Mouse (Mus musculus): ENCODE measurements around the gene Adamts20. TPM values are rescaled to one million over a fixed set of nuclear protein-coding genes. Genes with fewer than 3 reads are reported as not detected.

The Adamts20 gene
- polyA plus RNA-seq, 1 experiment from 2014 or later = 1.1 TPM

GRCm38 (mm10) chr15:94419167-94419566 lies 46.1 kb downstream of the Adamts20 start:
- no peak overlapping the region for H3K9ac ChIP-seq (ENCODE audit: low read length)
- no peak overlapping the region for H3K27ac ChIP-seq (replicated peaks in 1 of 2; ENCODE audit: control insufficient read depth in 1 of 2, insufficient read depth in 1 of 2, low read depth in 2 of 2, low read length in 2 of 2)
- no peak overlapping the region for H3K4me2 ChIP-seq (ENCODE audit: low read length)
- no peaks in the 10 kb centered on the region for H3K36me3 ChIP-seq (ENCODE audit: control insufficient read depth, insufficient read depth, low read length)
- H3K4me1 ChIP-seq (ENCODE audit: control insufficient read depth in 2 of 2, insufficient read depth in 2 of 2, low read length in 2 of 2) = no peaks in the 10 kb centered on the region
- H3K4me3 ChIP-seq (ENCODE audit: control insufficient read depth in 1 of 2, insufficient read depth in 1 of 2, low read depth in 1 of 2, low read length in 2 of 2) = no peak overlapping the region
- H3K9me3 ChIP-seq (ENCODE audit: control insufficient read depth, low read length) = no peaks in the 10 kb centered on the region
- ATAC-seq (ENCODE audit: insufficient number of reproducible peaks, insufficient read depth, low FRiP score, low read depth) = no peak
- H3K27me3 ChIP-seq (ENCODE audit: control insufficient read depth, insufficient read depth, low read length) = no peaks in the 10 kb centered on the region
- 80% methylated on average over 9 of the region's 9 CpGs for WGBS

- WGBS = 78% methylated on average over 5 of the region's 5 CpGs
- Histone ChIP-seq H3K36me3 (ENCODE audit: control insufficient read depth, insufficient read depth, low read length) (no peaks in the 10 kb centered on the region), H3K9ac (ENCODE audit: low read length) (no peak overlapping the region), H3K27me3 (ENCODE audit: control insufficient read depth, insufficient read depth, low read length) (no peaks in the 10 kb centered on the region), H3K4me1 (ENCODE audit: control insufficient read depth in 2 of 2, insufficient read depth in 2 of 2, low read length in 2 of 2) (no peaks in the 10 kb centered on the region), H3K27ac (replicated peaks in 1 of 2; ENCODE audit: control insufficient read depth in 1 of 2, insufficient read depth in 1 of 2, low read depth in 2 of 2, low read length in 2 of 2) (no peak overlapping the region), H3K9me3 (ENCODE audit: control insufficient read depth, low read length) (no peaks in the 10 kb centered on the region), H3K4me2 (ENCODE audit: low read length) (no peak overlapping the region), H3K4me3 (ENCODE audit: control insufficient read depth in 1 of 2, insufficient read depth in 1 of 2, low read depth in 1 of 2, low read length in 2 of 2) (no peak overlapping the region)
- no peak for ATAC-seq (ENCODE audit: insufficient number of reproducible peaks, insufficient read depth, low FRiP score, low read depth)
These were observed 46.8 kb downstream of the Adamts20 start for GRCm38 (mm10) chr15:94418427-94418826.

DNA sequence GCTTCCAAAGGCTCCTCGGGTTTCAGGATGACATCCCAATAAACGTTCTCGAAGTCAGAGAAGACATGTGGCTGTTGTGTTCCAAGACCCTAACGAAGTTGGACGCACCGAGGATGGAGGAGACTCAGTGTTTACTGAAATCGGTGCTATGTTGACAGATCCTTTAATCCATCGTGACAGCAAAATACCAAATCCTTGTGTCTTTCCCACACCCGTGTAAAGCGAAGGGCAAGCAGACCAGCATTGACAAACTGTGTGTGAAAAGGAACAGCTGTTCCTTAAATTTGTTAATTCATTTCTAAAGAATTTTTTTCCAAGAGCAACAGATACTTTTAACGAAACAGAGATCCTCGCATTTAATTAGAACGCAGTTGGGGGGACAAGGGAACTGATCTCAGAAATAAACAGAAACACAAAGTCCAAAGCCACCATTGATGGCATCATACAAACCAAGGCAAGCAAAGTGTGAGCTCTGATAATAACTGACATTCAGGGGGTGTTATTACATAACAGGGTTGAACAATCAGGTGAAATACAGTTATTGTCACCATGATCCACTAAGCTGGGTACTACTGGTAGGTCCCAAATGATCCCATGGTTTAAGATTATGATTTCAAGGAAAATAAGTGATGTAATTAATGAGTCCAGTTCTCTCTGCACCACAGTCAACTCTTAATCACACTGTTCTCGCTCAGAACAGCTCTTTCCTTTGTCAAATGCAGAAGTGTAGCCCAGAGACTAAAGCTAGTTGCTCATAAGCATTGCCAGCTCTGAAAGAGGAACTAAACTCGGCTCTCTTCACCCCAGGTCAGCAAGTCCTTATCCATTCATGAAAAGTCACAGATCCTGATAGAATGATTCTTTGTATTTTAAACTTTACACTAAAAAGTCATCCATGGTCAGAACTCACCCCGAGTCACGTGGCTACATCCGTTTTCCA lies 47.7 kb downstream of the Adamts20 start:
- ATAC-seq (ENCODE audit: insufficient number of reproducible peaks, insufficient read depth, low FRiP score, low read depth) = no peak
- H3K4me2 ChIP-seq (ENCODE audit: low read length) = no peak overlapping the region
- no peaks in the 10 kb centered on the region for H3K36me3 ChIP-seq (ENCODE audit: control insufficient read depth, insufficient read depth, low read length)
- no peak overlapping the region for H3K27ac ChIP-seq (replicated peaks in 1 of 2; ENCODE audit: control insufficient read depth in 1 of 2, insufficient read depth in 1 of 2, low read depth in 2 of 2, low read length in 2 of 2)
- no peak overlapping the region for H3K9ac ChIP-seq (ENCODE audit: low read length)
- no peak overlapping the region for H3K4me3 ChIP-seq (ENCODE audit: control insufficient read depth in 1 of 2, insufficient read depth in 1 of 2, low read depth in 1 of 2, low read length in 2 of 2)
- no peaks in the 10 kb centered on the region for H3K27me3 ChIP-seq (ENCODE audit: control insufficient read depth, insufficient read depth, low read length)
- WGBS = 73% methylated on average over 18 of the region's 18 CpGs
- no peaks in the 10 kb centered on the region for H3K9me3 ChIP-seq (ENCODE audit: control insufficient read depth, low read length)
- no peaks in the 10 kb centered on the region for H3K4me1 ChIP-seq (ENCODE audit: control insufficient read depth in 2 of 2, insufficient read depth in 2 of 2, low read length in 2 of 2)

DNA sequence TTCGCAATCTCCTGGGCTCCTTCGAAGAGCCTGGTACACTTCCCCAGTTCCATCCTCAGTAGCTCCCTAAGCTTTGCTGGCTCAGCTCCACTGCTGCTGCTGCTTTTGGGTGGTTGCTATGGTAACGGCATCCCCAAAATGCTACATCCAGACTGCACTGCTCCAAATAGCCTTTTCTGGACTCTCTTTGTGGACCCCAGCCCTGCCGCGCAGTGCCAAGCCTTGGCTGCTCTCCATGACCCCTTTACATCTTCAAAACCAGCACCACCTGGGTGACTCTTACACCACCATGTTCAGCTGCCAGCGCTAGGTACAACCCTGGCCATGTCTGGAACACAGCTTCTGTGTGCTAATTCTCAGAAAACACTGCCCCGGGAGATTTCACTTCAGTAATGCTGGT lies 55.4 kb downstream of the Adamts20 start:
- Histone ChIP-seq H3K4me3 (ENCODE audit: control insufficient read depth in 1 of 2, insufficient read depth in 1 of 2, low read depth in 1 of 2, low read length in 2 of 2) (no peak overlapping the region), H3K36me3 (ENCODE audit: control insufficient read depth, insufficient read depth, low read length) (no peaks in the 10 kb centered on the region), H3K9me3 (ENCODE audit: control insufficient read depth, low read length) (no peaks in the 10 kb centered on the region), H3K27ac (replicated peaks in 1 of 2; ENCODE audit: control insufficient read depth in 1 of 2, insufficient read depth in 1 of 2, low read depth in 2 of 2, low read length in 2 of 2) (no peak overlapping the region), H3K9ac (ENCODE audit: low read length) (no peak overlapping the region), H3K4me1 (ENCODE audit: control insufficient read depth in 2 of 2, insufficient read depth in 2 of 2, low read length in 2 of 2) (no peaks in the 10 kb centered on the region), H3K27me3 (ENCODE audit: control insufficient read depth, insufficient read depth, low read length) (peaks cover 20% of the 10 kb centered on the region), H3K4me2 (ENCODE audit: low read length) (no peak overlapping the region)
- ATAC-seq (ENCODE audit: insufficient number of reproducible peaks, insufficient read depth, low FRiP score, low read depth) = no peak
- WGBS = 85% methylated on average over 7 of the region's 7 CpGs

- Histone ChIP-seq H3K9ac (ENCODE audit: low read length) (no peak overlapping the region), H3K4me2 (ENCODE audit: low read length) (no peak overlapping the region), H3K36me3 (ENCODE audit: control insufficient read depth, insufficient read depth, low read length) (no peaks in the 10 kb centered on the region), H3K27me3 (ENCODE audit: control insufficient read depth, insufficient read depth, low read length) (peaks cover 43% of the 10 kb centered on the region), H3K9me3 (ENCODE audit: control insufficient read depth, low read length) (no peaks in the 10 kb centered on the region), H3K27ac (replicated peaks in 1 of 2; ENCODE audit: control insufficient read depth in 1 of 2, insufficient read depth in 1 of 2, low read depth in 2 of 2, low read length in 2 of 2) (no peak overlapping the region), H3K4me1 (ENCODE audit: control insufficient read depth in 2 of 2, insufficient read depth in 2 of 2, low read length in 2 of 2) (peaks cover 7 to 9% of the 10 kb centered on the region in 2 experiments; a peak in 3 of 4 replicates), H3K4me3 (ENCODE audit: control insufficient read depth in 1 of 2, insufficient read depth in 1 of 2, low read depth in 1 of 2, low read length in 2 of 2) (no peak overlapping the region)
- WGBS = 40% methylated on average over 2 of the region's 2 CpGs
- no peak for ATAC-seq (ENCODE audit: insufficient number of reproducible peaks, insufficient read depth, low FRiP score, low read depth)
These were observed 58.9 kb downstream of the Adamts20 start for GRCm38 (mm10) chr15:94406364-94406763.

GRCm38 (mm10) chr15:94404071-94404545 lies 61.1 kb downstream of the Adamts20 start:
- H3K27me3 ChIP-seq (ENCODE audit: control insufficient read depth, insufficient read depth, low read length) = peaks cover 43% of the 10 kb centered on the region
- H3K4me1 ChIP-seq (ENCODE audit: control insufficient read depth in 2 of 2, insufficient read depth in 2 of 2, low read length in 2 of 2) = peaks cover 7 to 9% of the 10 kb centered on the region in 2 experiments; a peak in 3 of 4 replicates
- H3K9ac ChIP-seq (ENCODE audit: low read length) = peak overlapping the region; percentile 74
- H3K36me3 ChIP-seq (ENCODE audit: control insufficient read depth, insufficient read depth, low read length) = no peaks in the 10 kb centered on the region
- peak overlapping the region; percentile 99 for H3K4me2 ChIP-seq (ENCODE audit: low read length)
- peak; percentile 97 for ATAC-seq (ENCODE audit: insufficient number of reproducible peaks, insufficient read depth, low FRiP score, low read depth)
- H3K27ac ChIP-seq (replicated peaks in 1 of 2; ENCODE audit: control insufficient read depth in 1 of 2, insufficient read depth in 1 of 2, low read depth in 2 of 2, low read length in 2 of 2) = no peak overlapping the region
- H3K9me3 ChIP-seq (ENCODE audit: control insufficient read depth, low read length) = no peaks in the 10 kb centered on the region
- peak overlapping the region; percentile 59 to 64 for H3K4me3 ChIP-seq (ENCODE audit: control insufficient read depth in 1 of 2, insufficient read depth in 1 of 2, low read depth in 1 of 2, low read length in 2 of 2)
- WGBS = under 1% methylated on average over 60 of the region's 65 CpGs

- Histone ChIP-seq H3K4me2 (ENCODE audit: low read length) (peak overlapping the region; percentile 99), H3K9me3 (ENCODE audit: control insufficient read depth, low read length) (no peaks in the 10 kb centered on the region), H3K27ac (replicated peaks in 1 of 2; ENCODE audit: control insufficient read depth in 1 of 2, insufficient read depth in 1 of 2, low read depth in 2 of 2, low read length in 2 of 2) (no peak overlapping the region), H3K36me3 (ENCODE audit: control insufficient read depth, insufficient read depth, low read length) (no peaks in the 10 kb centered on the region), H3K27me3 (ENCODE audit: control insufficient read depth, insufficient read depth, low read length) (peaks cover 43% of the 10 kb centered on the region), H3K4me1 (ENCODE audit: control insufficient read depth in 2 of 2, insufficient read depth in 2 of 2, low read length in 2 of 2) (peaks cover 7 to 9% of the 10 kb centered on the region in 2 experiments; a peak in 3 of 4 replicates), H3K4me3 (ENCODE audit: control insufficient read depth in 1 of 2, insufficient read depth in 1 of 2, low read depth in 1 of 2, low read length in 2 of 2) (peak overlapping the region; percentile 59 to 64), H3K9ac (ENCODE audit: low read length) (peak overlapping the region; percentile 74)
- ATAC-seq (ENCODE audit: insufficient number of reproducible peaks, insufficient read depth, low FRiP score, low read depth) = no peak; the same call in 1 of the 2 replicates
- 1% methylated on average over 34 of the region's 34 CpGs for WGBS
These were observed 61.7 kb downstream of the Adamts20 start for GRCm38 (mm10) chr15:94403461-94404070.

Data from heart, embryonic 14.5 days (tissue).